Mouse (Mus musculus): ENCODE measurements at regions not wholly inside any gene's neighbourhood (a gene's known extent, or its start where the extent isn't known, plus 50 kb on each side); places are given as distances from the start of the nearest gene placed in this dataset.

- Histone ChIP-seq H3K79me2 (ENCODE audit: control insufficient read depth, insufficient read depth, low read length, poor library complexity) (no peaks in the 10 kb centered on the region), H3K27ac (ENCODE audit: control insufficient read depth, low read depth, low read length) (no peak overlapping the region), H3K4me1 (ENCODE audit: control insufficient read depth in 1 of 2, insufficient read depth in 2 of 2, low read length in 2 of 2) (no peaks in the 10 kb centered on the region), H3K27me3 (ENCODE audit: control insufficient read depth in 1 of 2, insufficient read depth in 2 of 2, low read length in 2 of 2) (peaks cover 0 to 2% of the 10 kb centered on the region in 2 experiments; a peak in 1 of 4 replicates), H3K9me3 (replicated peaks; ENCODE audit: insufficient read depth, low read length) (no peaks in the 10 kb centered on the region), H3K9ac (ENCODE audit: control insufficient read depth, low read depth, low read length, poor library complexity, severe bottlenecking) (no peak overlapping the region), H3K4me3 (ENCODE audit: control insufficient read depth in 1 of 2, insufficient read depth in 1 of 2, low read depth in 2 of 2, low read length in 2 of 2) (no peak overlapping the region), H3K36me3 (ENCODE audit: control insufficient read depth in 1 of 2, insufficient read depth in 2 of 2, low read length in 2 of 2) (no peaks in the 10 kb centered on the region)
- DNase-seq (ENCODE audit: low read depth, low spot score): no peak
- TF ChIP-seq SIN3A (IDR thresholded peaks at IDR 0.05; ENCODE audit: low read length) (no peak), POLR2AphosphoS2 (IDR thresholded peaks at IDR 0.05; ENCODE audit: low read length) (no peak), MXI1 (IDR thresholded peaks at IDR 0.05; ENCODE audit: low read depth, low read length) (no peak), TBP (IDR thresholded peaks at IDR 0.05; ENCODE audit: low read depth, low read length) (no peak), MYC (IDR thresholded peaks at IDR 0.05; ENCODE audit: low read depth, low read length) (no peak), CTCF (IDR thresholded peaks at IDR 0.05 in 2 of 3, conservative IDR thresholded peaks at IDR 0.05 in 1 of 3; ENCODE audit: control insufficient read depth in 1 of 3, insufficient read depth in 1 of 3, low read depth in 2 of 3, low read length in 3 of 3, poor library complexity in 1 of 3, severe bottlenecking in 1 of 3) (no peak), HCFC1 (IDR thresholded peaks at IDR 0.05; ENCODE audit: low read depth, low read length) (no peak)
These were observed 185.3 kb upstream of the Krr1 start for GRCm38 (mm10) chr10:111787175-111787574.

DNA sequence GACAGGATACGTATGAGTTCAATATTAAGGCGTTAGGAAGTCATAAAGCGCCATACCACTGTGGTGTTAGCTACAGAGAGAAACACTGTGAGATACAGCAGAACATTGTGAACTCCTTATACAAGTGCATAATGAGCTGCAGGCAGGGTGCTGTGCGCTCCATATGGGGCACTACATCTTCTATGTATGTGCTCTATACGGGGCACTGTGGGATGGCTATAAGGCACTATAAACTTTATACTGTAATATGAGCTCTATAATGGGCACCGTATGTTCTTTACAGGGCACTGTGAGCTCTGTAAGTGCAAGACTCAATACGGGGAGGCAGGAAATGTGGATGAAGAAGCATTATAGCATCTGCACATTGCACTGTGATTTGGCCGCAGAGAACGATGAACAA lies 183.2 kb upstream of the Krr1 start:
- Histone ChIP-seq H3K27me3 (ENCODE audit: control insufficient read depth in 1 of 2, insufficient read depth in 2 of 2, low read length in 2 of 2) (peaks cover 0 to 2% of the 10 kb centered on the region in 2 experiments; a peak in 1 of 4 replicates), H3K36me3 (ENCODE audit: control insufficient read depth in 1 of 2, insufficient read depth in 2 of 2, low read length in 2 of 2) (no peaks in the 10 kb centered on the region), H3K9me3 (replicated peaks; ENCODE audit: insufficient read depth, low read length) (no peaks in the 10 kb centered on the region), H3K79me2 (ENCODE audit: control insufficient read depth, insufficient read depth, low read length, poor library complexity) (no peaks in the 10 kb centered on the region), H3K4me3 (ENCODE audit: control insufficient read depth in 1 of 2, insufficient read depth in 1 of 2, low read depth in 2 of 2, low read length in 2 of 2) (no peak overlapping the region), H3K9ac (ENCODE audit: control insufficient read depth, low read depth, low read length, poor library complexity, severe bottlenecking) (no peak overlapping the region), H3K27ac (ENCODE audit: control insufficient read depth, low read depth, low read length) (no peak overlapping the region), H3K4me1 (ENCODE audit: control insufficient read depth in 1 of 2, insufficient read depth in 2 of 2, low read length in 2 of 2) (no peaks in the 10 kb centered on the region)
- no peak for DNase-seq (ENCODE audit: low read depth, low spot score)
- no peak for TF ChIP-seq E2F4 (IDR thresholded peaks at IDR 0.05; ENCODE audit: borderline replicate concordance, low read depth, low read length)
- TF ChIP-seq RAD21 (IDR thresholded peaks at IDR 0.05; ENCODE audit: low read depth, low read length): no peak
- no peak for TF ChIP-seq ZNF384 (IDR thresholded peaks at IDR 0.05; ENCODE audit: low read depth, low read length)
- no peak for TF ChIP-seq POLR2AphosphoS2 (IDR thresholded peaks at IDR 0.05; ENCODE audit: low read length)
- no peak for TF ChIP-seq CHD2 (IDR thresholded peaks at IDR 0.05; ENCODE audit: low read length)
- no peak for TF ChIP-seq CTCF (IDR thresholded peaks at IDR 0.05 in 2 of 3, conservative IDR thresholded peaks at IDR 0.05 in 1 of 3; ENCODE audit: control insufficient read depth in 1 of 3, insufficient read depth in 1 of 3, low read depth in 2 of 3, low read length in 3 of 3, poor library complexity in 1 of 3, severe bottlenecking in 1 of 3)
- no peak for TF ChIP-seq ZC3H11A (IDR thresholded peaks at IDR 0.05; ENCODE audit: low read depth, low read length)
- no peak for TF ChIP-seq JUND (IDR thresholded peaks at IDR 0.05; ENCODE audit: low read depth, low read length)
- no peak for TF ChIP-seq TAL1 (IDR thresholded peaks at IDR 0.05; ENCODE audit: low read length)
- no peak for TF ChIP-seq NRF1 (IDR thresholded peaks at IDR 0.05; ENCODE audit: insufficient read depth, low read depth, low read length, poor library complexity, severe bottlenecking)
- no peak for TF ChIP-seq POLR2A (IDR thresholded peaks at IDR 0.05; ENCODE audit: control insufficient read depth in 1 of 2, insufficient read depth in 1 of 2, low read depth in 1 of 2, low read length in 2 of 2, poor library complexity in 1 of 2)
- TF ChIP-seq RCOR1 (IDR thresholded peaks at IDR 0.05; ENCODE audit: low read depth, low read length): no peak
- TF ChIP-seq MAZ (IDR thresholded peaks at IDR 0.05; ENCODE audit: low read depth, low read length): no peak
- TF ChIP-seq CHD1 (IDR thresholded peaks at IDR 0.05; ENCODE audit: low read depth, low read length): no peak
- TF ChIP-seq ETS1 (IDR thresholded peaks at IDR 0.05; ENCODE audit: low read depth, low read length): no peak
- TF ChIP-seq MAFK (IDR thresholded peaks at IDR 0.05; ENCODE audit: borderline replicate concordance, low read depth, low read length): no peak
- TF ChIP-seq SIN3A (IDR thresholded peaks at IDR 0.05; ENCODE audit: low read length): no peak
- TF ChIP-seq KAT2A (conservative IDR thresholded peaks at IDR 0.05; ENCODE audit: low read depth, low read length): no peak
- no peak for TF ChIP-seq NELFE (IDR thresholded peaks at IDR 0.05; ENCODE audit: low read depth, low read length)
- TF ChIP-seq POLR2AphosphoS5 (IDR thresholded peaks at IDR 0.05; ENCODE audit: borderline replicate concordance, low read depth, low read length): no peak

All from MEL (cell line).